Mouse (Mus musculus) lung, adult 18-20 months (tissue): ENCODE measurements around the gene Gm29866.
"Not testable (repeated sequence)": the region's sequence is repeated elsewhere in the genome, so short reads cannot be mapped to it uniquely, and the experiment has no call there.

Experiments used
- DNase-seq, 2 experiments: peaks; one replicate each; pipeline ENCODE4 v3.0.0; 2022; ENCODE audit warnings: mixed read lengths in 2 of 2

Gene Gm29866

DNA sequence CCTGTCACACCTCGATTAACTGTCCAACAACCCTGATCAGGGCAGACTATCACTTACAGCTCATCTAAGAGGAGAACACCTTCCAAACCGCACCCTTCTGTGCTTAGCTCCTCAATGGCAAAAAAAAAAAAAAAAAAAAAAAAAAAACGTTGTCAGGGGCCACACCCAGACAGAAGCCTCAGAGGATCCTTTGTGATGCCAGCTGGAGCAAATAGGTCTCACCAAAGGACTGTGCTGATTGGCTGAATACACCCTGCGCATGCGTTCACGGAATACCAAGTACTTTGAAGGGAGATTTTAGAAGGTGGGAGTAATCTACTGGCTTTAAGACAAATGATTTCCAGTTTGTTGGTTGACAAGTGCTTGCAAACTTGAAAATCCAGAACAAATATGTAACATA, at the start of gene Gm29866:
Gene Gm29866 (minus strand): TSS at position 101 of the 400 bp plus-strand sequence.
- not testable (repeated sequence) for DNase-seq
